Mouse (Mus musculus): ENCODE results near the gene Camta2. TPM values are rescaled to one million over a fixed set of nuclear protein-coding genes. Genes with fewer than 3 reads are reported as not detected.

The Camta2 gene
- polyA plus RNA-seq, 1 experiment: 25.2 TPM

GRCm38 (mm10) chr11:70671333-70672047 lies 16.4 kb downstream of the Camta2 start:
- no peak for DNase-seq (ENCODE audit: low read depth)
- TF ChIP-seq CTCF (IDR thresholded peaks at IDR 0.05; ENCODE audit: borderline replicate concordance, extremely low read depth, insufficient read depth, insufficient read length) (no peak), POLR2A (IDR thresholded peaks at IDR 0.05; ENCODE audit: borderline replicate concordance, extremely low read depth, insufficient read depth, insufficient read length, poor library complexity, severe bottlenecking) (no peak)

GRCm38 (mm10) chr11:70670483-70670882 lies 17.4 kb downstream of the Camta2 start:
- peak; percentile 51 for DNase-seq (ENCODE audit: low read depth)

GRCm38 (mm10) chr11:70669582-70670345 lies 18.1 kb downstream of the Camta2 start:
- DNase-seq (ENCODE audit: low read depth): peak; percentile 85
- TF ChIP-seq CTCF (IDR thresholded peaks at IDR 0.05; ENCODE audit: borderline replicate concordance, extremely low read depth, insufficient read depth, insufficient read length) (peak; percentile 61), POLR2A (IDR thresholded peaks at IDR 0.05; ENCODE audit: borderline replicate concordance, extremely low read depth, insufficient read depth, insufficient read length, poor library complexity, severe bottlenecking) (no peak)

More at GRCm38 (mm10) chr11:70670483-70670882, 17.4 kb downstream of the Camta2 start:
- TF ChIP-seq POLR2A (IDR thresholded peaks at IDR 0.05; ENCODE audit: borderline replicate concordance, extremely low read depth, insufficient read depth, insufficient read length, poor library complexity, severe bottlenecking) (no peak), CTCF (IDR thresholded peaks at IDR 0.05; ENCODE audit: borderline replicate concordance, extremely low read depth, insufficient read depth, insufficient read length) (no peak)

- DNase-seq (ENCODE audit: low read depth): peak; percentile 100
- TF ChIP-seq POLR2A (IDR thresholded peaks at IDR 0.05; ENCODE audit: borderline replicate concordance, extremely low read depth, insufficient read depth, insufficient read length, poor library complexity, severe bottlenecking) (peak; percentile 55; the same call in 1 of the 2 replicates), CTCF (IDR thresholded peaks at IDR 0.05; ENCODE audit: borderline replicate concordance, extremely low read depth, insufficient read depth, insufficient read length) (no peak)
These were observed 19.0 kb downstream of the Camta2 start, which contains the start of gene Spag7 for GRCm38 (mm10) chr11:70668771-70669505. Gene Spag7, minus strand, starts transcription at chr11:70669416.

GRCm38 (mm10) chr11:70668335-70668770 lies 19.6 kb downstream of the Camta2 start:
- no peak for DNase-seq (ENCODE audit: low read depth)
- TF ChIP-seq CTCF (IDR thresholded peaks at IDR 0.05; ENCODE audit: borderline replicate concordance, extremely low read depth, insufficient read depth, insufficient read length) (no peak), POLR2A (IDR thresholded peaks at IDR 0.05; ENCODE audit: borderline replicate concordance, extremely low read depth, insufficient read depth, insufficient read length, poor library complexity, severe bottlenecking) (no peak)

- DNase-seq (ENCODE audit: low read depth): no peak
- TF ChIP-seq CTCF (IDR thresholded peaks at IDR 0.05; ENCODE audit: borderline replicate concordance, extremely low read depth, insufficient read depth, insufficient read length) (no peak), POLR2A (IDR thresholded peaks at IDR 0.05; ENCODE audit: borderline replicate concordance, extremely low read depth, insufficient read depth, insufficient read length, poor library complexity, severe bottlenecking) (no peak)
These were observed 20.4 kb downstream of the Camta2 start for GRCm38 (mm10) chr11:70667271-70668150.

- no peak for DNase-seq (ENCODE audit: low read depth)
- TF ChIP-seq CTCF (IDR thresholded peaks at IDR 0.05; ENCODE audit: borderline replicate concordance, extremely low read depth, insufficient read depth, insufficient read length): no peak
- no peak for TF ChIP-seq POLR2A (IDR thresholded peaks at IDR 0.05; ENCODE audit: borderline replicate concordance, extremely low read depth, insufficient read depth, insufficient read length, poor library complexity, severe bottlenecking)
These were observed 21.2 kb downstream of the Camta2 start for GRCm38 (mm10) chr11:70666687-70667086.

- no peak for DNase-seq (ENCODE audit: low read depth)
- no peak for TF ChIP-seq CTCF (IDR thresholded peaks at IDR 0.05; ENCODE audit: borderline replicate concordance, extremely low read depth, insufficient read depth, insufficient read length)
- TF ChIP-seq POLR2A (IDR thresholded peaks at IDR 0.05; ENCODE audit: borderline replicate concordance, extremely low read depth, insufficient read depth, insufficient read length, poor library complexity, severe bottlenecking): no peak
These were observed 23.2 kb downstream of the Camta2 start for GRCm38 (mm10) chr11:70664741-70665140.

- no peak for DNase-seq (ENCODE audit: low read depth)
- TF ChIP-seq POLR2A (IDR thresholded peaks at IDR 0.05; ENCODE audit: borderline replicate concordance, extremely low read depth, insufficient read depth, insufficient read length, poor library complexity, severe bottlenecking) (no peak), CTCF (IDR thresholded peaks at IDR 0.05; ENCODE audit: borderline replicate concordance, extremely low read depth, insufficient read depth, insufficient read length) (no peak)
These were observed 23.9 kb downstream of the Camta2 start for GRCm38 (mm10) chr11:70663957-70664356.

- DNase-seq (ENCODE audit: low read depth): no peak
- TF ChIP-seq POLR2A (IDR thresholded peaks at IDR 0.05; ENCODE audit: borderline replicate concordance, extremely low read depth, insufficient read depth, insufficient read length, poor library complexity, severe bottlenecking): no peak
- TF ChIP-seq CTCF (IDR thresholded peaks at IDR 0.05; ENCODE audit: borderline replicate concordance, extremely low read depth, insufficient read depth, insufficient read length): no peak
These were observed 24.8 kb downstream of the Camta2 start for GRCm38 (mm10) chr11:70663101-70663500.
